Mouse (Mus musculus): ENCODE measurements around the gene E130311K13Rik. TPM values are rescaled to one million over a fixed set of nuclear protein-coding genes. Genes with fewer than 3 reads are reported as not detected.
A peak's percentile ranks its signal among the peaks of the same experiment; 100 is the strongest.

Gene E130311K13Rik
- polyA plus RNA-seq, 1 experiment = 4.0 TPM

- TF ChIP-seq CTCF (IDR thresholded peaks at IDR 0.05; ENCODE audit: borderline replicate concordance, extremely low read depth, insufficient read depth, insufficient read length) = no peak
- no peak for TF ChIP-seq POLR2A (IDR thresholded peaks at IDR 0.05; ENCODE audit: borderline replicate concordance, extremely low read depth, insufficient read depth, insufficient read length, poor library complexity, severe bottlenecking)
- DNase-seq (ENCODE audit: low read depth) = no peak
These were observed 37.1 kb downstream of the E130311K13Rik start for GRCm38 (mm10) chr3:63892154-63892553.

GRCm38 (mm10) chr3:63881065-63881464 is 48.2 kb downstream of the E130311K13Rik start:
- TF ChIP-seq POLR2A (IDR thresholded peaks at IDR 0.05; ENCODE audit: borderline replicate concordance, extremely low read depth, insufficient read depth, insufficient read length, poor library complexity, severe bottlenecking) (no peak), CTCF (IDR thresholded peaks at IDR 0.05; ENCODE audit: borderline replicate concordance, extremely low read depth, insufficient read depth, insufficient read length) (no peak)
- no peak for DNase-seq (ENCODE audit: low read depth)

DNA sequence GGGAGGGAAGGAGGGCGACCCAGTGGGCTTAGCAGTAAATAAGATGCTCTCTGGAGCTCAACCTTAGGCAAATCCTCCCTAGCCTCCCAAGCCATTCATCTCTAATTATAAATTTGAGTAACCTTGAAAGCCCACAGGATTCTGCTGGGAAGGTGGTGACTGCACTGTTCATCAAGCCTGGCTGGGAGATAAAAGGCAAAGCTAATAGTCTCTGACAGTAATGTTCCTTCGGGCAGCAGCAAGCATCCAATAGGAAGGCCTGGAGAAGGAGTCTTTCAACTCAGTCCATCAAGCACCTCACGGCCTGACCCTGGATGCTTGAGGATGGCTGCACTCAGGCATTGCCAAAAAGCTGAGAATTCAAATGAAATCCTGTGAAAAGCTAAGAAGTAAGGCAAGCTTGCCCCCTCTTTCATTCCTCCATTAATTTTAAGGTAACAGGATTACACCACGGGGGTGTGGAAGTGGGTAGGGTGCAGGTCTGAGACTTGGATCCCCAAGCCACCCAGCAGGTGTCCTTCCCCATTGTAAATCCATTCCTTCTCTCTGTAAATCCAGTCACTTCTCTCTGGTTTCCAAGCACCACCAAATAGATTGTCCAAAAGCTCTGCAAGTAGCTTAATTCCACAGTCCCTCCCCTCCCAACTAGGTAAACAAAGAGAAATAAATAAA is 50.1 kb downstream of the E130311K13Rik start:
- peak; percentile 80 for DNase-seq (ENCODE audit: low read depth)
- TF ChIP-seq CTCF (IDR thresholded peaks at IDR 0.05; ENCODE audit: borderline replicate concordance, extremely low read depth, insufficient read depth, insufficient read length) (no peak), POLR2A (IDR thresholded peaks at IDR 0.05; ENCODE audit: borderline replicate concordance, extremely low read depth, insufficient read depth, insufficient read length, poor library complexity, severe bottlenecking) (no peak)

DNA sequence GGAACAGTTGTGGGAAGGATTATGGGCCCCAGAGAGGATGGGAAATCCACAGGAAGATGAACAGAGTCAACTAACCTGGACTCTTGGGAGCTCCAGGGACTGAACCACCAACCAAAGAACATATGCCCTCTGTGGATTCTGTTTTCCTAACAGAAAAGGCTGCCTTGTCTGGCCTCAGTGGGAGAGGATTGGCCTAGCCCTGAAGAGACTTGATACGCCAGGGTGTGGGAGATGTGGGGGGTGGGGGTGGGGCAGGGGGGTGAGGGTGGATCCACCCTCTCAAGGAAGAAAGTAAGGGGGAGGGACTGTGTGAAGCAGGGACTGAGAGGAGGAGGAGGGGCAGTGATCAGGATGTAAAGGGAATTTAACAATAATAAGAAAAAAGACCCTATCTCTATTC is 56.5 kb downstream of the E130311K13Rik start:
- TF ChIP-seq POLR2A (IDR thresholded peaks at IDR 0.05; ENCODE audit: borderline replicate concordance, extremely low read depth, insufficient read depth, insufficient read length, poor library complexity, severe bottlenecking) (no peak), CTCF (IDR thresholded peaks at IDR 0.05; ENCODE audit: borderline replicate concordance, extremely low read depth, insufficient read depth, insufficient read length) (no peak)
- no peak for DNase-seq (ENCODE audit: low read depth)

GRCm38 (mm10) chr3:63871249-63871648 is 58.0 kb downstream of the E130311K13Rik start:
- peak; percentile 79 for DNase-seq (ENCODE audit: low read depth)

GRCm38 (mm10) chr3:63868285-63868684 is 61.0 kb downstream of the E130311K13Rik start:
- DNase-seq (ENCODE audit: low read depth) = peak; percentile 79
- no peak for TF ChIP-seq POLR2A (IDR thresholded peaks at IDR 0.05; ENCODE audit: borderline replicate concordance, extremely low read depth, insufficient read depth, insufficient read length, poor library complexity, severe bottlenecking)
- no peak for TF ChIP-seq CTCF (IDR thresholded peaks at IDR 0.05; ENCODE audit: borderline replicate concordance, extremely low read depth, insufficient read depth, insufficient read length)

More at GRCm38 (mm10) chr3:63871249-63871648, 58.0 kb downstream of the E130311K13Rik start:
- no peak for TF ChIP-seq CTCF (IDR thresholded peaks at IDR 0.05; ENCODE audit: borderline replicate concordance, extremely low read depth, insufficient read depth, insufficient read length)

DNA sequence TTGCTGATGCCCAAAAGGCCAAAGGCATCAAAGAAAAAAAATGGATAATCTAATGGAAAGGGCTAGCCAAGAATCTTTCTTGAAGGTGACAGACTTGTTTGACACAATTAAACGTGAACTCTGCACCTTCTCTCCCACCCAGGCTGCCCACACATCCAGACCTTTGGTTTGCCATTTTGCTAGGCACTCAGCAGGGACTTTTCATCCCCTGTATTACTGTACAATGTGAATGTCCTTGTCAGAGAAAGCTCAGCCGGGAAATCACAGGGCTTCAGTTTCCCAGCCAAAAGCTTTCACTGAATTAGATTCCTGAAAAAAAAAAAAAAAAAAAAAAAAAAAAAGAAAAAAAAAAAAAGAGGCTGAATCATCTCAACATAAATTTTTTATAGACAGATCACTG is 64.2 kb downstream of the E130311K13Rik start:
- DNase-seq (ENCODE audit: low read depth) = peak; percentile 66

More for the DNA sequence above, 64.2 kb downstream of the E130311K13Rik start:
- TF ChIP-seq CTCF (IDR thresholded peaks at IDR 0.05; ENCODE audit: borderline replicate concordance, extremely low read depth, insufficient read depth, insufficient read length) = no peak
- TF ChIP-seq POLR2A (IDR thresholded peaks at IDR 0.05; ENCODE audit: borderline replicate concordance, extremely low read depth, insufficient read depth, insufficient read length, poor library complexity, severe bottlenecking) = no peak

Other genes with a start within 250 kb of the E130311K13Rik start
- gene Plch1, start 30.0 kb downstream of the E130311K13Rik start, polyA plus RNA-seq (2012; rRNA removed) = 17.2 and 20.9 TPM in 2 replicates
- 12.9 and 15.0 TPM in 2 replicates for gene Slc33a1, start 35.3 kb upstream of the E130311K13Rik start, polyA plus RNA-seq (2012; rRNA removed)
- gene Gmps, start 46.6 kb upstream of the E130311K13Rik start, polyA plus RNA-seq (2012; rRNA removed) = 16.5 and 20.5 TPM in 2 replicates
- 0.49 and 0.52 TPM in 2 replicates for gene Vmn2r1, start 152.1 kb upstream of the E130311K13Rik start, polyA plus RNA-seq (2012; rRNA removed)
- not detected in 2 replicates for gene Vmn2r2, start 212.5 kb upstream of the E130311K13Rik start, polyA plus RNA-seq (2012; rRNA removed)

All from brain, embryonic 14.5 days (tissue).